Mouse (Mus musculus) c-Kit-positive CD71-negative TER-119-negative erythroid progenitor cells, embryonic 14.5 days (primary cell): ENCODE measurements around the gene Atl1.

ENCODE experiments used
- DNase-seq: peaks from one replicate; pipeline ENCODE4 v3.0.0-alpha.2; 2013; ENCODE audit warnings: low read depth

Atl1 gene

DNA sequence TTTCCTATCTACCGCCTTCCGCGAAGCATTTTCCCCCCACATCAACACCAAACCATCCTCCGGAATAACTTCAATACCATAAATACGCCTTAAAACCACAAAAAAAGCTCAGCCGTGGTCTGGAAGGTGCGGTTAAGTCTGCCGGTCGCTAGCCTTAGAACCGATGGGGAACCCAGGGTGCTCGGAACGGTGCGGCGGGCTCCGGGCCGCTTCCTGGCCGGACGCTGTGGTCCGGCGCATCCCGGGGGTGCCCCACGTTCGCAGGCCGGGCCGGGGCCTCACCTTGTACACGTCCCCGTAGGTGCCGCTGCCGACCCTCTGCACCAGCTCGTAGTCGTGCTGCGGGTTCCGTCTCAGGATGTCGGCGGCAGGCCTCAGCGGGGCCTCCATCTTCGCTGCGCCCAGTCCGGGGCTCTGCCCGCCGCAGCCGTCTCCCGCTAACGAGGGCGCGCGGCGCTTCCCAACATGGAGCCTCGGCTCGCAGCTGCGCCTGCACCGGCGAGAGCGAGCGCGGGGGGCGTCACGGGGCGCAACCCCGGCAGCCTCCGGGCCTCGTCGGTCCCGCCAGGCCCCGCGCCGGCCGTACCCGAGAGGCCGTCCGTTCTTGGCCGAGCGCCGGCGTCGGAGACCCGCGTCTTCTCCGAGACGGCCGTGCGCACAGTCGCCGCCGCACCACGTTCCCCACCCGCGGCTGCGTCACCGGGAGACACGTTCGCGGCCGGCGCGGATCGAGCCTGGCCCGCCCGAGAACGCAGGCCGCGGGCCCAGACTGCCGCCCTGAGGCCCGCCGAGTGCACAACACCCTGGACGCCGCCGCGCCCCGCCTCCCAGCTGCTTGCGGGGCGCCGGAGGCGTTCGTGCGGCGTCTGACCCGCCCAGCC, at the start of gene Atl1, which contains the start of gene Map4k5:
Gene Atl1 (plus strand): TSS at position 244 of the 881 bp plus-strand sequence.
Gene Map4k5 (minus strand): TSS at position 830 of the 881 bp plus-strand sequence.
- DNase-seq: peak; percentile 62

DNA sequence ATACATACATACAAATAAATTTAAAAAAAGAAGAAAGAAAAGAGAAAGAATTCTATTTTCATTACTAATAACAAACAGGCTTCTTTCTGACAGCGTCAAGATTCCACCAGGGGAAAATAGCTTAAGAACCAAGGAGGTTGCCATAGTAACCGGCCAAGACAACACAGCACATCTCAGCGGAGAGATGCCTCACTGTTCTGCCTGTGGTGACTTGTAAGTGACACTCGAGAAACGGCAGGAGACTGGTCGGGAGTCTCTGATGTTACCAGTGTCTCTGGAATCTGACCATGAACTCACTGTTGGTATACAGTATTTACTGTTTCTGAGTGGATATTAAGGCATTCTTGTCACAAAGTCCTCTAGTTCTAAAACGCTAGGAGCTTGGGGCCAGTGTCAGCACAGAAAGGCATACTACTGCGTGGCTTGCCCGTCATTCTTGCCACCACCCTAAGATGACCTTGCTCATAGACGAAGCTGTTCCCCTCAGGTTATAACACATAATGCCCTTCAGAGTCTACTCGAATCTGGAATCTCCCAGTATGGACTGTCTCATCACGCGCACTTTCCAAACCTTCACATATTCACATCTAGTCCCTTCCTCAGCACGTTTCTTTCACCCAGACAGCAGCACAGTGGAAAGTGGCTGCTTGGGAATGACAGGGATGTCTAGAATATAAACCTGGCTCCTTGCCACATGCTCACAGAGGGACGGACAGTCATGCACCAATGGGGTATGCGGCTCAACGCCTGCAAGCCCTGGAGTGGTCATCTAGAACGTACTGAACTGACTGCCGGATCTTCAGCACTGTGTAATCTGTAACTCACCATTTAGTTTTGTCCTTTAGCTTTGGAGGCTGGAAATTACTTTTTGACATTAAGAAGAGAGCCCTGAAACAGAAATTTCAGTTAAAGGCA, 48.6 kb upstream of the Atl1 start:
- DNase-seq: no peak

DNA sequence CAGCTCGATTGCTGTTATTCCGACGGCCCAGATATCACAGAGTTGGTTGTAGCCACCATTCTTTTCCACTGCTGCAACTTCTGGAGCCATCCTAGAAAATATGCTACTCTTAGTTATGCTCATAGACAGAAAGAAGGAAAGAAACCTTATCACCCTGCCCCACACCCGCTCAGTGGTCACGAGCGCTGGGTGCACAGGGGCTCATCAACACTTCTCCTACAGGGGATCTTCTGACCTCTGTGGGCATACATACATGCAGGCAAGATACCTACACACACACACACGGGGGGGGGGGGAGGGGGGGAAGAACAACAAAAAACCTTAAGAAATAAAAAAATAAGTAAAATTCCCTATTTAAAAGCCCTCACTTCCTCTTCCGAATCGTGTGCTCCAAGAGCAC, 46.7 kb upstream of the Atl1 start:
- no peak for DNase-seq

DNA sequence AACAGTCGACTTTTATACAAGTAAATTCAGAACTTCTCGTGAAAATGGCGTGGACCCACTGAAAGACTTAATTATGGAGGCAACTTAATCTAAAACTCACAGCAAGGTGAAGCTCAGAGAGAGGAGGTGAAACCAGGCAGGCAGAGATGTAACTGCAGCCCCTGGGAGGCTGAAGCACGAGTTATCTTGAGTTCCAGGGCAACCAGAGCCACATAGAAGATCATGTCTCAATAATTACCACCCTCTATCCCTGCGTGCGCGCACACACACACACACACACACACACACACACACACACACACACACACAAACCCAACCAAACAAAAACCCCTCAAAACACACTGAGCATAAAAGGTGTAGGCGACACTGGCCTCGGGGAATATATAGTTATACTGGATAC, 45.9 kb upstream of the Atl1 start:
- no peak for DNase-seq

DNA sequence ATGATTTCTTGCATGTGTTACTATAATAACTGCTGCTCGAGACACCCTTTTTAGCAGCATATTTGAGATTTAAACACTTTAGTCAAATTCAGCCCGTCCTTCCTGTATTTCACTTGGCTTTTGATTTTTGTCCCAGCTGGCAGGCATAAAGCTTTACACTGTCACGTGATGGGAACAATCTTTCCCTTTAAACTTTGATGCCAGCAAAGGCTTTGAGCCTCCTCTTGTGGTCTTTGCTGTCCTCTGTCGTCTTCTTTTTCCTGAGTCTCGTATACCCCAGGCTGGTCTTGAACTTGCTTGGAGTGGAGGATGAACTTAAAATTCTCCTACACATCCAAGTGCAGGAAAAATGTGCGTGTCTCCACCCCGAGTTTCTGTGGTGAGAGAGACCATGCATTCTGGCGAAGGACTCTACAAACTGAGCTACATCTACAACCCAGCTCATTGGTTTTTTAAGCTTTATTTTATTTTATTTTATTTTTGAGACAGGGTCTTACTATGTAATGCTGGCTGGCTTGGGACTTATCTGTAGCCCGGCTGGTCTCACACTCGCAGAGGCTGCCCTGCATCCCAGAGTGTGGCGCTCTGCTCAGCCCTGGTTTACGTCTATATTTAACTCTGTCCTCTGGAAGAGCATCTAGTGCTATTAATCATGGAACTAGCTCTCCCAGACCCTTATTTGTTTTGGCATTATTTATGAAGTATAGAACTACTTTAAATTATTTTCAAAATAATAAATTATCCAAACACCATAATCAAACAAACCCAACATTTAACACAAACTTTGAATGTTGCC, 44.1 kb upstream of the Atl1 start:
- DNase-seq: no peak

DNA sequence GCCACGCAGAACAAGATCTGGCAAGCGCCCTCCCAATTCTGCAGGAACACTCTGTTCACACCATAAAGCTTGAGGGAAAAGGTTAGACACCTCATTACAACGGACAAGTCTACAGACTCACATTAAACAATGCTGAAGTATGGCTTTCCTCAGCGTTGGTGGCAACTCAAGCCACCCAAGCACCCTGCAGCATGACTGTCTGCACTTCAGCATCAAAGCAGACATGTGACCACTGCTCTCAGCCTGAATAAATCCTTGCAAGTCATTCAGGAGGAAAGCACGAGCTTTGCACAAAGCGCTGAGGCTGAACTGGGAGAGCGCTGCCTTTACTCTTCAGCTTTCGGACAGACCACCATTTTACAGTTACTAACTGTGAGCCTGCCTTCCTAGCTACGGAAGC, 40.1 kb upstream of the Atl1 start:
- DNase-seq: no peak

DNA sequence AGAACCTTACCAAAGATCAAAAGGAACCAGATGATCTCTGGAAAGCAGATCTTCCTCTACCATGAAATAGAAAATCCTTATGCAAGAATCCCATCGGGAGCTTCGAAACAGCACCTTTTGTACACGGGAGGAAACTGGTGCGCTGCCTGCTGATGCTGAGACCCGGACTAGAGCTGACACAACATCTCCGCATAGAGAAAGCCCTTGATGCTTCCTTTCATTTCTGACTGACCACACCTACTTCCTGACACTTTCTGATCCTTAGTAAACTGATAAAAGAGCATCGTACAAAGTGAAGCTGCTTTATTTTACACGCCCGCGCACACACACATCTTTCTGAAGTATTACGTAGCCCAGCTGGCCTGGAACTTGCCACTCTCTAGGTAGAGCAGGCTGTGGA, 39.0 kb upstream of the Atl1 start:
- DNase-seq: no peak

DNA sequence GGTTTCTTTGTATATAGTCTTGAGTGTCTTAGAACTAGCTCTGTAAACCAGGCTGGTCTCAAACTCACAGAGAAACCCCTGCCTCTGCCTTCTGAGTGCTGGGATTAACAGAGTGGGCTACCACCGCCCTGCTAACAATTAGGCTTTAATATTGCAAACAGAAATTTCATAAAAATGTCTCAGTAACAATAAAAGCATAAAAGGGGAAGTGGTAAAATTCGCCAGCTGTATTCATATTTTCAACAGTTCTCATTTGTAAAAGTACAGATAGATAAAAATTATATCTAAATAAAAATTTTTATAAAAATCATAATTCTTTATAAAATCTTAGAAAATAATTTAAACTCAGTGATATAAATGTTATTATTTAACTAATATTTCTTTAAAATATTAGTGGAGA, 38.5 kb upstream of the Atl1 start:
- no peak for DNase-seq

DNA sequence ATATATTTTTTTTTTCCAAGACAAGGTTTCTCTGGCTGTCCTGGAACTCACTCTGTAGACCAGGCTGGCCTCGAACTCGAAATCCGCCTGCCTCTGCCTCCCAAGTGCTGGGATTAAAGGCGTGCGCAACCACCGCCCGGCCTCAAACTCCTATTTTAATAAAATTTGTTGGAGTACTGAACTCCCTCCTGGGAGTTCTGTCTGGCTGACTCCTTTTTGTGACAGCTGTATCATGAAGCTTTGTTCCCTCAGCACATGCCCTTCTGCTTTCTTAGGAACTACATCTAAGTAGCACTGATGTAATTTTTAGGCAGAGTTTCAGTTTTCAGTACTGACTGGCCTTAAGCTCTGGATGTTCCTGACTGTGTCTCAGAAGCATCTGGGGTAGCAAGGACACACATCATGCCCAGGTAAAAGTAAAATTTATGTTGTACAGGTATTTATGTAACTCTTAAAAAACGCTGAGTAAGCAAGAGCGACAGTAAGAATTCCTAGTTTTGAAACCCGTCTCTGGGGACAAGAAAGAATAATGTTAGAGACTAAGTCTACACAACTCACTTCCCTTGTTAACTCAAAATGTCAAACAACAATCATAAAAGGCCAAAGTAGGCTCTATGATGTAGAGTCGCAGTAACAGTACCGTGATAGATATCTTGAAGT, 36.6 kb upstream of the Atl1 start:
- no peak for DNase-seq

DNA sequence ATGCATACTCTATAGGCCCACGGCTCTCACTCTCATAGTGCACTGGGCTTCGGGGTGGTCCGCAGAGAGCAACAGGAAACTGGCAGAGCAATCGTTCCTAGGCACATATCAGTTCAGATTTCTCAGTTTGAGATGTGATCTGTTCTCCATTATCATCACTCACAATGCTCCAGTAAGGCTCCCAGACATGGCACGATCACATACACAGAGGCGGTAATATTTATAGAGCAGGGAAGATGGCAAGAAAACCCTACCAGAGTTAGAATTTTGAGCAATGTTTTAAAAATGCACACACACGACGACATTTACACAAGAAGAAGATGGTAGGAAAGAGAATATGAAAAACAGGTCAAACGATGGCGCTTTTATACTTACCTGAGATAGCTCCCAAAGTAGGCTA, 36.0 kb upstream of the Atl1 start:
- DNase-seq: no peak

DNA sequence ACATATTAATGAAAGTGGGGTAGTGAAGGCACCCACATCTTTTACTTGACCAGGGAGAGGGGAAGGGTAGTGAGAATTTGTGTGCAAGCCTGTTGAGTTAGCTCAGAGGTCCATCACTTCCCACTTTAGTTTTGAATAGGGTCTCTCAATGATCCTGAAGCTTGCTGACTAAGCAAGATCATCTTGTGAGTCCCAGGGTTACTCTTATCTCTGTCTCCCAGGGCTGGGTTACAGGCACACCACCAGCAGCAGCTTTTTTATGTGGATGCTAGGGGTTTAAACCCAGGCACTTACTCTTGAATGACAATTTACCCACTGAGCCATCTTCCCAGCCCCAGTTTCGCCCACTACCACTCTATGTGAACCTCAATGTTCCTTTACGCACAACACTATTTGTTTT, 34.8 kb upstream of the Atl1 start:
- DNase-seq: no peak

DNA sequence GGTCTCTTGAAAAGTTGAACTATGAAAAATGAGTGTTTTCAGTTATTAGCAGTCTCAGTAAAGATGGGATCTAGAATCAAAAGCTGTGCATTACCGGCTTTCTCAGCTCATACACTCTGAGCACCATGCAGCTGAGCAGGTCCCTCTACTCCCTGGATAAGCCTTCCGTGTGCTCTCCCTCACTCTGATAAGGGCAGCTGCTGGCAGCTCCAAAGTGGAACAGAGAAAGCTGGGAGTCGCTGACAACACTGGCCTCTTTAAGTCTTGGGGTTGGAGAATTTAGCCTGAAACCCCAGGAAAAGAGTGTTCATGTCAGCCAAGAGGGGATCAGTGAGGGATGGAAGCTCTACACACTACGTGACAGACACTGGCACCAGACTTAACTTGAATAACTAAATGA, 33.6 kb upstream of the Atl1 start:
- DNase-seq: no peak

DNA sequence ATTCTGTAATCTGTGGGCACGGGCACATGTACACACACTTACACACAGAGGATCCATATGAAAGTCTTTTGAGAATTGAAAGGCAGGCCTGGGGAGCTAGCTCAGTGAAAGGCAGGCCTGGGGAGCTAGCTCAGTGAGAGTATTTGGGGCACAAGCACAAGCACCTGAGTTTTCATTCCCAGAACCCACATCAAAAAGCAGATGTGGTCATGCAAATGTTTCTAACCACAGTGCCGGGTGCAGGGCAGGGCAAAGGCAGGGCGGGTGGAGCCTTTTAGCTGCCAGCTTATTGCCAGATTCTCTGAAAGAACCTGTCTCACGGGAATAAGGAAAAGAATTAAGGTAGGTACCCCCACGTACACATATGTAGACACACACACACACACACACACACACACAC, 28.9 kb upstream of the Atl1 start:
- DNase-seq: no peak

DNA sequence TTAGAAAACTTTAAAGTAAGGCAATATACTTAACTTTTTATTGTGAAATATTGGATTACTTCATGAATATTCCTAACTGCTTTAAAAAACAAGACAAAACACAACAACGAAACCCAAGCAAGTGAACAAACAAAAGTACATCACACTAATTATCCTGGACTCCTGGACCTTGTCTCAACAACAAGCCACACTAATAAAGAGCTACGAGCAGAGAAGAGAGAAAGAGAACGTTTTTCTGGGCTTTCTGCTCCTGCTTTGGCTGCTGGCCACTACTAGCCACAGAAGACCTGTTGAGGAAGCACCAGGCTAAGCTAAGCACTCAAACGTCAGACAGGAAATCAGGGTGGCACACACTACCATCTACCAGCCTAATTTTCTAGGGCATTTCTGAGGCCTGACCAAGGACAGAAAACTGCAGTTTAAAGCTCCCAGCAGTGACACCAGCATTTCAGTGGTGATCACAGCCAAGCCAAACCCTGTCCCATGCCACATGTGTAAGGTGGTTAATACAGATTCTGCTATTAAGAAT, 28.2 kb upstream of the Atl1 start:
- no peak for DNase-seq

DNA sequence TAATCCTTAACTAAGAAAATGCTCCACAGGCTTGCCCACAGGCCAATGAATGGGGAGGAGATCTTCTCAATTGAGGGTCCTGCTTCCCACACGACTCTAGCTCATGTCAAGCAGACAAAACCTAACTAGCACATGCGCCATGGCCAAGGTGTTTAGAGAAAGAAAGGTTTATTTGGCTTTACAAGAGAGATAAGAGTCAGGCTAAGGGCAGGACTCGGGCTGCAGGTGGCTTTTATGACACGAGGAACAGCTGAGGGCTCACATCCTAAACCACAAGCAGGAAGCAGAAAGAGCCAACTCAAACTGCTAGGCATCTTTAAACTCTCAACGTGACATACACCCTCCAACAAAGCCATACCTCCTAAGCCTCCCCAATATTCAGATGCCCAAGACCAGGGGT, 25.1 kb upstream of the Atl1 start:
- no peak for DNase-seq

DNA sequence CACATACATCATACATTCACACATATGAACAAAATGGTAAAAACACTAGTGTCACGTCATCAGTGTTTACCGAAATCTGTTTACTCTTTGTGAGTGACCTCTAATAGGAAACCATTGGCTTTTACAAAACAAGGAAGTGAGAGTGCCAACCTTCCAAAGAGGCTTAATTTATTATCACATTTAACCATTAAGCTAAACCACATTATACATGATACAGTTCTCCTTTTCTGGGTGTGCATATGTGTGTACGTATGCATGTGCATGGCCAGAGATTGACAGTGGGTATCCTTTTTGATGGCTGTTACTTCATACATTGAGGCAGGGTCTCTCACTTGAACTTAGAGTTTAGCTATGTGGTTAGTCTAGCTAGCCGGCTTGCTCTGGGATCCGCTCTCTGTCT, 20.8 kb upstream of the Atl1 start:
- DNase-seq: no peak

DNA sequence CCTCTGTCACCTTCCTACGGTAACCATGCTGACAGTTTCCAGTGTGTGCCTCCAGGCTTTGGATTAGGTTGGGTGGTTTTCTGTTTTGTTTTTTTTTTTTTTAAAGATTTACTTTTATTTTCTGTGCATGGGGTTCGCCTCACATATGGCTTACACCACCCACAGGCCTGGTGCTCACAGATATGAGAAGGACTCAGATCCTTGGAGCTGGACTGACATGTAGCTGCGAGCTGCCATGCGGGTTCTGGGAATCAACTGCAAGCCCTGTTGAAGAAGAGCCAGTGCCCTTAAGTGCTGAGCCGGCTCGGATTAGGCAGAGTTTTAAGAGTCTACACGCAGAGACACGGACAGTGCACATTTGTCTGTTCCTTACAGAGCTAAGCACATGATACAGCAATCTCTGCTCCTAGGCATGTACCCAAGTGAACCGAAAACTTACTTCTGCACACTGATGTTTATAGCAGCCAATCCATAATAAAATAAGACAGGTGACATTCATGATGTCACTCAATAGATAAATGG, 14.5 kb upstream of the Atl1 start:
- no peak for DNase-seq

DNA sequence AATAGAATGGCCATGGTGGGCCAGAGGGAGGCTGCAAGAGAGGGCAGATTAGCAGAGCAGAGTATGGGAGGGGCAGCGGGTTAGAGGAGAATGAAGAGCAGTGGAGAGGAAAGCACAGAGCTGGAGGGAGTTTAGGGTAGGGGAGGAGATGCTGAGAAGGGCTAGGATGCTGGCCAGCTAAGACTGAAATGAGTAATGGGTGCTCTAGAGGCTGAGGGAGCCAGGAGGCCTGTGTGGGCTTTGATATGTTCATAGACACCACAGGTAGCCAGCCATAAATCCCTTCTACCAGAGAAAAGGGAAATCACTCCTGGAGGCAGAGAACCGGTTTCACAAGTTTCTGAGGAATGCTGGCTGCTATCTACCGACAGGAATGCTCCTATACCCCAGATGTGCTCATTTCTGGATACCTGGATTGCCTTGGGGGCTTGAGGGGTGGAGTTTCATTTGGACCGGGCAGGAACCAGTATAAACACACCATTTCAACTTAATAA, 13.2 kb upstream of the Atl1 start:
- no peak for DNase-seq

DNA sequence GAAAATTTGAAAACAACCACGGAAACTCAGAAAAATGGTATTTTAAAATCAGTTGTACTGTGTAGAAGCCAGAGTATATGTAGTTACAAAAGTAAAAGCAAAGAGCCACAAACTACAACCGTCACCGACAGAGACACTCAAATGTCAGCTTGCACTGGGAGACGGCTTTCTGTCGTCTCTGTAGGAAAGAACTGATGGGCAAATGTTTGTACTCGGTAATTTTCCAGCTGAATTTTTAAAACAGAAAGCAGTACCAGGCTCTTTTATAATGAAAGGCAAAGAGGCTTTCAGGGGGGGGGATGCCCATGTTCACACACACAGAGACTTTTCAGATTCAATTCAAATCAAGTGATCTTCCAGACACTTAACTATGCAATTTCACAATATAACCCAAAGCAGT, 12.7 kb upstream of the Atl1 start:
- DNase-seq: no peak

DNA sequence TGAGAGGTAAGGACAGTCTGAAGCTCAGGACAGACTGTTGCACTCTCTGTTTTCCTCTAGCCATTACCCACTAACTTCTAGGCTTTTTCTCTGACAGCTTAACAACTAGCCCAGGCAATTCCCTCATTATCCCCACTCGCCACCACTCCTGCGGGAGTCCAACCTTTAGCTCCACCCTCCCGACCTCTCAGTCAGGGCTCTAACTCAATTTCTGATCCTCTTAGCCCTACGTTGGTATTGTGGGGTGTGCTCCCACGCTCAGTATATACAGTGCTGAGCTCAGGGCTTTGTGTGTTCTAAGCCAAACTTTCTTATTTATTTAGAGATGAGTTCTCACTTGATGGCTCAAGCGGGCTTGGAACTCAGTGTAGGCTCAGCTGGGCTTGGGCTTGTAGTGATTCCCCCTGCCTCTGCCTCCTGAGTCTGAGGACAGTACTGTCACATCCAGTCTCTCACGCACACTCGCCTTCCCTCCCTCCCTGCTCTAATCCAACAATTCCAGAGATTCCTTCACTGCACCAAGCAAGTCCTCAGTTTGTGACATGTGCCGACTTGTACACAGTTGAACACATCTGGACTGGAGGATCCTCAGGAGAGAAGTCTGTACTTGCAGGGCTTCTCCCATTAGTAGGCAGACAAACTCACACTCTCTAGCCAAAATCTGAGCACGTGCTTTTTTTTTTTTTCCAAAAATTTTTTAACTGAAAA, 11.1 kb upstream of the Atl1 start:
- DNase-seq: no peak
